In genomic region chr12:27059885-27060284, GRCm38 (mm10) we compare ENCODE assay signal across 10 mouse cellular contexts.
A peak's percentile ranks its signal among the peaks of the same experiment; 100 is the strongest.
DNase-seq lines count a peak whose midpoint lies in the region; ATAC-seq and TF ChIP-seq lines count a peak whose summit lies in the region.
"Had no signal": no experiment of that assay in that cellular context is flagged by ENCODE, and none has a peak within 500 bp of the region (broad histone marks: within the 10 kb centered on the region; RNA-seq: fewer than 3 reads in every experiment).

No protein-coding gene starts in this region.

- H3K4me3 ChIP-seq in lung, adult 2 months (replicated peaks; ENCODE audit: extremely low read depth, low read depth, low read length): no peak overlapping the region
- H3K4me3 ChIP-seq in forebrain, embryonic 14.5 days (ENCODE audit: low read depth, low read length): no peak overlapping the region
- no peak overlapping the region for H3K4me3 ChIP-seq in liver, embryonic 14.5 days (ENCODE audit: insufficient read depth in 1 of 2, low read depth in 2 of 2, low read length in 2 of 2)
- H3K4me3 ChIP-seq: embryonic facial prominence, embryonic 15.5 days; limb, embryonic 13.5 days had no signal

- H3K27me3 ChIP-seq in forebrain, embryonic 14.5 days (replicated peaks; ENCODE audit: control insufficient read depth, insufficient read depth, low read length): no peaks in the 10 kb centered on the region
- no peaks in the 10 kb centered on the region for H3K27me3 ChIP-seq in liver, embryonic 14.5 days (ENCODE audit: control insufficient read depth, insufficient read depth, low read length)
- H3K27me3 ChIP-seq: embryonic facial prominence, embryonic 15.5 days; limb, embryonic 13.5 days had no signal

- peak overlapping the region; percentile 71; the same call in 1 of the 2 replicates for H3K9ac ChIP-seq in forebrain, embryonic 14.5 days (ENCODE audit: low read length)
- H3K9ac ChIP-seq in liver, embryonic 14.5 days (replicated peaks): no peak overlapping the region
- H3K9ac ChIP-seq: embryonic facial prominence, embryonic 15.5 days; limb, embryonic 13.5 days had no signal

- DNase-seq in cerebellum, adult 18-20 months: peak; percentile 7 to 23
- DNase-seq in cerebellum, adult 11-12 months: no peak
- DNase-seq in lung, adult 2 months: peak; percentile 19
- DNase-seq in lung, postnatal 25 days (ENCODE audit: low spot score): no peak
- peak; percentile 64 for DNase-seq in forebrain, embryonic 14.5 days (ENCODE audit: low spot score)
- no peak for DNase-seq in liver, embryonic 14.5 days (ENCODE audit: low read depth in 3 of 3, low spot score in 3 of 3)
- DNase-seq in retina, postnatal 1 day: peak; percentile 73

- H3K4me2 ChIP-seq in forebrain, embryonic 14.5 days (ENCODE audit: low read length): peak overlapping the region; percentile 59; the same call in 1 of the 2 replicates
- no peak overlapping the region for H3K4me2 ChIP-seq in liver, embryonic 14.5 days (ENCODE audit: low read depth)
- H3K4me2 ChIP-seq: embryonic facial prominence, embryonic 15.5 days had no signal

- ATAC-seq in forebrain, embryonic 14.5 days: no peak
- ATAC-seq in liver, embryonic 14.5 days (ENCODE audit: insufficient read depth): no peak
- no peak for ATAC-seq in megakaryocyte, adult 5-6 weeks (ENCODE audit: poor library complexity, severe bottlenecking)

- H3K4me1 ChIP-seq in lung, adult 2 months (ENCODE audit: control insufficient read depth, insufficient read depth, low read length): no peaks in the 10 kb centered on the region
- peaks cover 47% of the 10 kb centered on the region for H3K4me1 ChIP-seq in forebrain, embryonic 14.5 days (ENCODE audit: control insufficient read depth, insufficient read depth, low read length)
- peaks cover 0 to 12% of the 10 kb centered on the region in 2 experiments; a peak in 2 of 4 replicates for H3K4me1 ChIP-seq in liver, embryonic 14.5 days (replicated peaks; ENCODE audit: control insufficient read depth in 2 of 2, insufficient read depth in 2 of 2, low read length in 1 of 2)

- H3K36me3 ChIP-seq in forebrain, embryonic 14.5 days (ENCODE audit: control insufficient read depth, insufficient read depth, low read length): no peaks in the 10 kb centered on the region
- H3K36me3 ChIP-seq in liver, embryonic 14.5 days (replicated peaks; ENCODE audit: control insufficient read depth, insufficient read depth, low read depth): no peaks in the 10 kb centered on the region
- H3K36me3 ChIP-seq: embryonic facial prominence, embryonic 15.5 days; limb, embryonic 13.5 days had no signal

- no peak for TF ChIP-seq POLR2A in lung, adult 2 months (IDR thresholded peaks at IDR 0.05; ENCODE audit: borderline replicate concordance, extremely low read depth, low read depth, low read length)

- no peaks in the 10 kb centered on the region for H3K9me3 ChIP-seq in forebrain, embryonic 14.5 days (replicated peaks; ENCODE audit: control insufficient read depth, low read length)
- H3K9me3 ChIP-seq in liver, embryonic 14.5 days (ENCODE audit: control insufficient read depth, low read length): no peaks in the 10 kb centered on the region
- H3K9me3 ChIP-seq: embryonic facial prominence, embryonic 15.5 days; limb, embryonic 13.5 days had no signal

- H3K27ac ChIP-seq in forebrain, embryonic 14.5 days (ENCODE audit: low read depth, low read length): peak overlapping the region; percentile 99
- H3K27ac ChIP-seq in liver, embryonic 14.5 days: no peak overlapping the region
- H3K27ac ChIP-seq: embryonic facial prominence, embryonic 15.5 days; limb, embryonic 13.5 days had no signal

- TF ChIP-seq EP300 in liver, embryonic 14.5 days (IDR thresholded peaks at IDR 0.05; ENCODE audit: low read depth): no peak

- peak; percentile 72 for TF ChIP-seq CTCF in lung, adult 2 months (IDR thresholded peaks at IDR 0.05; ENCODE audit: insufficient read depth, low read length)
- TF ChIP-seq CTCF in liver, embryonic 14.5 days (IDR thresholded peaks at IDR 0.05; ENCODE audit: low read depth): peak; percentile 71

- WGBS in lung, adult 2 months: 38% methylated on average over 4 of the region's 4 CpGs
- WGBS in forebrain, embryonic 14.5 days: 7% methylated on average over 4 of the region's 4 CpGs
- WGBS in liver, embryonic 14.5 days (ENCODE audit: insufficient replicate concordance): 22% methylated on average over 4 of the region's 4 CpGs

Comparison
In these comparisons a context has a peak if more than half of its experiments do, and no peak if none do; other contexts are left out.
1. DNase-seq: peak in cerebellum, adult 18-20 months (2 of 2), lung, adult 2 months (single experiment), forebrain, embryonic 14.5 days (single experiment) and retina, postnatal 1 day (single experiment); none in cerebellum, adult 11-12 months (single experiment), lung, postnatal 25 days (single experiment) and liver, embryonic 14.5 days (0 of 3).